Mouse (Mus musculus) embryo, embryonic 11.5 days (tissue): ENCODE measurements around the gene Mt1.
A peak's percentile ranks its signal among the peaks of the same experiment; 100 is the strongest.

Experiments
- DNase-seq: peaks from one replicate; pipeline ENCODE4 v3.0.0-alpha.2; 2012; ENCODE audit warnings: low read depth, low spot score

Mt1 gene

GRCm38 (mm10) chr8:94205736-94206135 lies 26.9 kb downstream of the Mt1 start:
- DNase-seq, result peak; percentile 61

- no peak for DNase-seq
These were observed 27.4 kb downstream of the Mt1 start for GRCm38 (mm10) chr8:94206256-94206655.

GRCm38 (mm10) chr8:94207491-94207890 lies 28.6 kb downstream of the Mt1 start:
- DNase-seq, result no peak

GRCm38 (mm10) chr8:94209639-94210038 lies 30.8 kb downstream of the Mt1 start:
- no peak for DNase-seq

- DNase-seq, result no peak
These were observed 31.3 kb downstream of the Mt1 start for GRCm38 (mm10) chr8:94210225-94210624.

GRCm38 (mm10) chr8:94213819-94214218 lies 34.9 kb downstream of the Mt1 start:
- no peak for DNase-seq

- peak; percentile 99 for DNase-seq
These were observed 35.6 kb downstream of the Mt1 start, which contains the start of gene Nup93 for GRCm38 (mm10) chr8:94214252-94215173. Nup93 (plus strand) TSS chr8:94214564.

GRCm38 (mm10) chr8:94227381-94227939 lies 48.6 kb downstream of the Mt1 start:
- no peak for DNase-seq
